Comparison of ENCODE assay signal across 24 mouse cellular contexts in genomic region chr10:82770713-82771112, GRCm38 (mm10).
"Had no signal": no experiment of that assay in that cellular context is flagged by ENCODE, and none has a peak within 500 bp of the region (broad histone marks: within the 10 kb centered on the region; RNA-seq: fewer than 3 reads in every experiment).

No protein-coding gene starts in this region.

- DNase-seq: gastrocnemius, postnatal 14 days; gastrocnemius, postnatal 36 days; heart, adult 2 months; heart, postnatal 4 days; kidney, adult 18-20 months; kidney, adult 8-10 months; kidney, postnatal 10 days; kidney, postnatal 25 days; layer of hippocampus, adult 9-11 months; layer of hippocampus, postnatal 36 days; left cerebral cortex, postnatal 4 days had no signal

- H3K27ac ChIP-seq: heart, adult 2 months; heart, embryonic 13.5 days; heart, embryonic 15.5 days; hindbrain, embryonic 10.5 days; hindbrain, embryonic 12.5 days; hindbrain, embryonic 14.5 days; intestine, embryonic 15.5 days; limb, embryonic 13.5 days; limb, embryonic 15.5 days; liver, embryonic 12.5 days; liver, embryonic 14.5 days had no signal

- H3K9me3 ChIP-seq: heart, embryonic 15.5 days; hindbrain, embryonic 12.5 days; intestine, embryonic 15.5 days; limb, embryonic 13.5 days; limb, embryonic 15.5 days; liver, embryonic 12.5 days had no signal

- H3K4me1 ChIP-seq: heart, embryonic 13.5 days; heart, embryonic 15.5 days; hindbrain, embryonic 12.5 days; intestine, embryonic 15.5 days; limb, embryonic 13.5 days; limb, embryonic 15.5 days; liver, embryonic 12.5 days had no signal

- H3K4me3 ChIP-seq: heart, adult 2 months; heart, embryonic 13.5 days; heart, embryonic 15.5 days; hindbrain, embryonic 10.5 days; hindbrain, embryonic 12.5 days; intestine, embryonic 15.5 days; limb, embryonic 13.5 days; limb, embryonic 15.5 days; liver, embryonic 12.5 days had no signal

- H3K4me2 ChIP-seq: heart, embryonic 11.5 days; heart, embryonic 13.5 days; heart, embryonic 15.5 days; hindbrain, embryonic 12.5 days; hindbrain, embryonic 14.5 days; intestine, embryonic 15.5 days; limb, embryonic 13.5 days; limb, embryonic 15.5 days; liver, embryonic 12.5 days had no signal

- H3K36me3 ChIP-seq: heart, embryonic 13.5 days; heart, embryonic 15.5 days; hindbrain, embryonic 10.5 days; hindbrain, embryonic 12.5 days; intestine, embryonic 15.5 days; limb, embryonic 13.5 days; limb, embryonic 15.5 days; liver, embryonic 12.5 days had no signal

- H3K27me3 ChIP-seq: heart, embryonic 13.5 days; heart, embryonic 15.5 days; hindbrain, embryonic 12.5 days; intestine, embryonic 15.5 days; limb, embryonic 13.5 days; limb, embryonic 15.5 days had no signal

- ATAC-seq: inflammation-experienced regulatory T-cells, adult 6 months; intestine, embryonic 15.5 days; intestine, postnatal 0 days; liver, embryonic 12.5 days had no signal

- H3K9ac ChIP-seq: heart, embryonic 13.5 days; heart, embryonic 15.5 days; hindbrain, embryonic 12.5 days; hindbrain, embryonic 14.5 days; intestine, embryonic 15.5 days; limb, embryonic 13.5 days; limb, embryonic 15.5 days; liver, embryonic 12.5 days; liver, embryonic 14.5 days had no signal
